Mouse (Mus musculus) erythroblast, embryonic 14.5 days (primary cell): ENCODE results near the gene Pten.

Experiments
- GATA1 ChIP-seq: IDR thresholded peaks from 2 replicates; pipeline ENCODE4 v1.6.1; 2012; ENCODE audit warnings: low read length, inconsistent platforms, mixed read lengths
- TAL1 ChIP-seq: IDR thresholded peaks from 3 replicates; pipeline ENCODE4 v1.6.1; 2012; ENCODE audit warnings: low read length, inconsistent platforms, mixed read lengths

GRCm38 (mm10) chr19:32807610-32808009, 50.3 kb downstream of the Pten start:
- TF ChIP-seq GATA1 (no peak), TAL1 (no peak)
